Mouse (Mus musculus): ENCODE data around the gene Ces2h.

- TF ChIP-seq GATA1 (IDR thresholded peaks at IDR 0.05; ENCODE audit: borderline replicate concordance, low read length) (no peak), FLI1 (IDR thresholded peaks at IDR 0.05; ENCODE audit: low read length) (no peak)
Observed at GRCm38 (mm10) chr8:105000586-105000985, at the start of gene Ces2h.

All from megakaryocyte, embryonic 14.5 days (primary cell).